Mouse (Mus musculus): ENCODE results near the gene Olfr33. TPM values are rescaled to one million over a fixed set of nuclear protein-coding genes. Genes with fewer than 3 reads are reported as not detected.
A peak's percentile ranks its signal among the peaks of the same experiment; 100 is the strongest.

Gene Olfr33
- polyA plus RNA-seq, 2 experiments, result not detected

- no peaks in the 10 kb centered on the region for H3K27me3 ChIP-seq (ENCODE audit: control insufficient read depth, insufficient read depth, low read length)
- H3K36me3 ChIP-seq (replicated peaks; ENCODE audit: control insufficient read depth, insufficient read depth, low read depth), result no peaks in the 10 kb centered on the region
- H3K27ac ChIP-seq, result no peak overlapping the region
- ATAC-seq (ENCODE audit: insufficient read depth) (no peak), DNase-seq (ENCODE audit: low read depth in 3 of 3, low spot score in 3 of 3) (no peak)
- H3K4me1 ChIP-seq (replicated peaks; ENCODE audit: control insufficient read depth in 2 of 2, insufficient read depth in 2 of 2, low read length in 1 of 2), result no peaks in the 10 kb centered on the region
- H3K4me2 ChIP-seq (ENCODE audit: low read depth), result no peak overlapping the region
- no peaks in the 10 kb centered on the region for H3K9me3 ChIP-seq (ENCODE audit: control insufficient read depth, low read length)
- H3K9ac ChIP-seq (replicated peaks), result no peak overlapping the region
- H3K4me3 ChIP-seq (ENCODE audit: insufficient read depth in 1 of 2, low read depth in 2 of 2, low read length in 2 of 2), result no peak overlapping the region
- TF ChIP-seq EP300 (IDR thresholded peaks at IDR 0.05; ENCODE audit: low read depth) (no peak), CTCF (IDR thresholded peaks at IDR 0.05; ENCODE audit: low read depth) (no peak)
- WGBS (ENCODE audit: insufficient replicate concordance), result 72% methylated on average over 1 of the region's 1 CpGs
Measured at GRCm38 (mm10) chr7:102681916-102682315, 37.0 kb downstream of the Olfr33 start.

- ATAC-seq (ENCODE audit: insufficient read depth), result no peak
Measured at GRCm38 (mm10) chr7:102676225-102676624, 42.6 kb downstream of the Olfr33 start.

GRCm38 (mm10) chr7:102665378-102665777, 53.5 kb downstream of the Olfr33 start:
- Histone ChIP-seq H3K27me3 (ENCODE audit: control insufficient read depth, insufficient read depth, low read length) (no peaks in the 10 kb centered on the region), H3K9me3 (ENCODE audit: control insufficient read depth, low read length) (no peaks in the 10 kb centered on the region), H3K4me3 (ENCODE audit: insufficient read depth in 1 of 2, low read depth in 2 of 2, low read length in 2 of 2) (no peak overlapping the region), H3K4me2 (ENCODE audit: low read depth) (no peak overlapping the region), H3K36me3 (replicated peaks; ENCODE audit: control insufficient read depth, insufficient read depth, low read depth) (no peaks in the 10 kb centered on the region), H3K4me1 (replicated peaks; ENCODE audit: control insufficient read depth in 2 of 2, insufficient read depth in 2 of 2, low read length in 1 of 2) (no peaks in the 10 kb centered on the region), H3K9ac (replicated peaks) (no peak overlapping the region), H3K27ac (no peak overlapping the region)
- 28% methylated on average over 2 of the region's 2 CpGs for WGBS (ENCODE audit: insufficient replicate concordance)
- ATAC-seq (ENCODE audit: insufficient read depth) (no peak), DNase-seq (ENCODE audit: low read depth in 3 of 3, low spot score in 3 of 3) (no peak)
- no peak for TF ChIP-seq EP300 (IDR thresholded peaks at IDR 0.05; ENCODE audit: low read depth)
- TF ChIP-seq CTCF (IDR thresholded peaks at IDR 0.05; ENCODE audit: low read depth), result peak; percentile 31; the same call in 1 of the 2 replicates

More at GRCm38 (mm10) chr7:102676225-102676624, 42.6 kb downstream of the Olfr33 start:
- H3K4me2 ChIP-seq (ENCODE audit: low read depth), result no peak overlapping the region
- no peaks in the 10 kb centered on the region for H3K9me3 ChIP-seq (ENCODE audit: control insufficient read depth, low read length)
- no peaks in the 10 kb centered on the region for H3K36me3 ChIP-seq (replicated peaks; ENCODE audit: control insufficient read depth, insufficient read depth, low read depth)
- no peak overlapping the region for H3K9ac ChIP-seq (replicated peaks)
- H3K4me3 ChIP-seq (ENCODE audit: insufficient read depth in 1 of 2, low read depth in 2 of 2, low read length in 2 of 2), result no peak overlapping the region
- H3K27ac ChIP-seq, result no peak overlapping the region
- 48% methylated on average over 2 of the region's 2 CpGs for WGBS (ENCODE audit: insufficient replicate concordance)
- H3K27me3 ChIP-seq (ENCODE audit: control insufficient read depth, insufficient read depth, low read length), result no peaks in the 10 kb centered on the region
- DNase-seq (ENCODE audit: low read depth in 3 of 3, low spot score in 3 of 3), result no peak
- TF ChIP-seq CTCF (IDR thresholded peaks at IDR 0.05; ENCODE audit: low read depth) (no peak), EP300 (IDR thresholded peaks at IDR 0.05; ENCODE audit: low read depth) (no peak)
- H3K4me1 ChIP-seq (replicated peaks; ENCODE audit: control insufficient read depth in 2 of 2, insufficient read depth in 2 of 2, low read length in 1 of 2), result no peaks in the 10 kb centered on the region

GRCm38 (mm10) chr7:102664599-102664998, 54.3 kb downstream of the Olfr33 start, which contains the start of gene Olfr556:
TSS of gene Olfr556 (plus strand) at chr7:102664899.
- no peaks in the 10 kb centered on the region for H3K9me3 ChIP-seq (ENCODE audit: control insufficient read depth, low read length)
- no peak within 1 kb of the TSS for H3K4me2 ChIP-seq (ENCODE audit: low read depth)
- no peaks in the 10 kb centered on the region for H3K4me1 ChIP-seq (replicated peaks; ENCODE audit: control insufficient read depth in 2 of 2, insufficient read depth in 2 of 2, low read length in 1 of 2)
- no peak within 1 kb of the TSS for H3K4me3 ChIP-seq (ENCODE audit: insufficient read depth in 1 of 2, low read depth in 2 of 2, low read length in 2 of 2)
- no peak for ATAC-seq (ENCODE audit: insufficient read depth)
- H3K27me3 ChIP-seq (ENCODE audit: control insufficient read depth, insufficient read depth, low read length), result no peaks in the 10 kb centered on the region
- no peak within 1 kb of the TSS for H3K27ac ChIP-seq
- DNase-seq (ENCODE audit: low read depth in 3 of 3, low spot score in 3 of 3), result no peak
- 56% methylated on average over 3 of the region's 3 CpGs for WGBS (ENCODE audit: insufficient replicate concordance)
- TF ChIP-seq EP300 (IDR thresholded peaks at IDR 0.05; ENCODE audit: low read depth) (no peak), CTCF (IDR thresholded peaks at IDR 0.05; ENCODE audit: low read depth) (no peak)
- H3K9ac ChIP-seq (replicated peaks), result no peak within 1 kb of the TSS
- no peaks in the 10 kb centered on the region for H3K36me3 ChIP-seq (replicated peaks; ENCODE audit: control insufficient read depth, insufficient read depth, low read depth)

Other genes with a start within 250 kb of the Olfr33 start
Only the 30 nearest of the 32 such genes appear.
- not detected in 2 replicates for gene Olfr543, start 237.4 kb downstream of the Olfr33 start, polyA plus RNA-seq (2012; rRNA removed)
- gene Olfr543, start 237.4 kb downstream of the Olfr33 start, polyA plus RNA-seq (2014; fragmentation: Nextera tagmentation; extraction: Ambion mirVana), result 0.37 and 0.39 TPM in 2 replicates
- not detected in 2 replicates for gene Olfr544, start 230.8 kb downstream of the Olfr33 start, polyA plus RNA-seq (2012; rRNA removed)
- 0.04 and 0.17 TPM in 2 replicates for gene Olfr544, start 230.8 kb downstream of the Olfr33 start, polyA plus RNA-seq (2014; fragmentation: Nextera tagmentation; extraction: Ambion mirVana)
- not detected in 2 replicates for gene Olfr545, start 219.5 kb downstream of the Olfr33 start, polyA plus RNA-seq (2012; rRNA removed)
- gene Olfr545, start 219.5 kb downstream of the Olfr33 start, polyA plus RNA-seq (2014; fragmentation: Nextera tagmentation; extraction: Ambion mirVana), result not detected in 2 replicates
- gene Olfr547, start 184.3 kb downstream of the Olfr33 start, polyA plus RNA-seq (2012; rRNA removed), result not detected in 2 replicates
- not detected in 2 replicates for gene Olfr547, start 184.3 kb downstream of the Olfr33 start, polyA plus RNA-seq (2014; fragmentation: Nextera tagmentation; extraction: Ambion mirVana)
- not detected in 2 replicates for gene Olfr548-ps1, start 178.2 kb downstream of the Olfr33 start, polyA plus RNA-seq (2012; rRNA removed)
- gene Olfr548-ps1, start 178.2 kb downstream of the Olfr33 start, polyA plus RNA-seq (2014; fragmentation: Nextera tagmentation; extraction: Ambion mirVana), result not detected in 2 replicates
- gene Olfr549, start 169.2 kb downstream of the Olfr33 start, polyA plus RNA-seq (2012; rRNA removed), result not detected in 2 replicates
- gene Olfr549, start 169.2 kb downstream of the Olfr33 start, polyA plus RNA-seq (2014; fragmentation: Nextera tagmentation; extraction: Ambion mirVana), result not detected in 2 replicates
- 2.0 and 3.0 TPM in 2 replicates for gene Trim21, start 153.6 kb downstream of the Olfr33 start, polyA plus RNA-seq (2012; rRNA removed)
- gene Trim21, start 153.6 kb downstream of the Olfr33 start, polyA plus RNA-seq (2014; fragmentation: Nextera tagmentation; extraction: Ambion mirVana), result 0.45 and 0.58 TPM in 2 replicates
- gene Olfr550, start 147.6 kb downstream of the Olfr33 start, polyA plus RNA-seq (2012; rRNA removed), result not detected in 2 replicates
- gene Olfr550, start 147.6 kb downstream of the Olfr33 start, polyA plus RNA-seq (2014; fragmentation: Nextera tagmentation; extraction: Ambion mirVana), result not detected in 2 replicates
- gene Olfr551, start 127.2 kb downstream of the Olfr33 start, polyA plus RNA-seq (2012; rRNA removed), result not detected in 2 replicates
- not detected in 2 replicates for gene Olfr551, start 127.2 kb downstream of the Olfr33 start, polyA plus RNA-seq (2014; fragmentation: Nextera tagmentation; extraction: Ambion mirVana)
- not detected in 2 replicates for gene Olfr552, start 121.3 kb downstream of the Olfr33 start, polyA plus RNA-seq (2012; rRNA removed)
- not detected in 2 replicates for gene Olfr552, start 121.3 kb downstream of the Olfr33 start, polyA plus RNA-seq (2014; fragmentation: Nextera tagmentation; extraction: Ambion mirVana)
- gene Olfr553, start 100.9 kb downstream of the Olfr33 start, polyA plus RNA-seq (2012; rRNA removed), result not detected in 2 replicates
- not detected in 2 replicates for gene Olfr553, start 100.9 kb downstream of the Olfr33 start, polyA plus RNA-seq (2014; fragmentation: Nextera tagmentation; extraction: Ambion mirVana)
- gene Olfr554, start 80.6 kb downstream of the Olfr33 start, polyA plus RNA-seq (2012; rRNA removed), result not detected in 2 replicates
- gene Olfr554, start 80.6 kb downstream of the Olfr33 start, polyA plus RNA-seq (2014; fragmentation: Nextera tagmentation; extraction: Ambion mirVana), result not detected in 2 replicates
- gene Olfr555, start 60.2 kb downstream of the Olfr33 start, polyA plus RNA-seq (2012; rRNA removed), result not detected in 2 replicates
- gene Olfr555, start 60.2 kb downstream of the Olfr33 start, polyA plus RNA-seq (2014; fragmentation: Nextera tagmentation; extraction: Ambion mirVana), result not detected in 2 replicates
- not detected in 2 replicates for gene Olfr556, start 54.2 kb downstream of the Olfr33 start, polyA plus RNA-seq (2012; rRNA removed)
- not detected in 2 replicates for gene Olfr556, start 54.2 kb downstream of the Olfr33 start, polyA plus RNA-seq (2014; fragmentation: Nextera tagmentation; extraction: Ambion mirVana)
- 1.8 and 2.3 TPM in 2 replicates for gene Trim68, start 31.7 kb downstream of the Olfr33 start, polyA plus RNA-seq (2012; rRNA removed)
- gene Trim68, start 31.7 kb downstream of the Olfr33 start, polyA plus RNA-seq (2014; fragmentation: Nextera tagmentation; extraction: Ambion mirVana), result 0.86 and 1.3 TPM in 2 replicates
- gene Olfr557, start 23.2 kb downstream of the Olfr33 start, polyA plus RNA-seq (2012; rRNA removed), result not detected in 2 replicates
- gene Olfr557, start 23.2 kb downstream of the Olfr33 start, polyA plus RNA-seq (2014; fragmentation: Nextera tagmentation; extraction: Ambion mirVana), result not detected in 2 replicates
- not detected in 2 replicates for gene Olfr558, start 16.9 kb downstream of the Olfr33 start, polyA plus RNA-seq (2012; rRNA removed)
- gene Olfr558, start 16.9 kb downstream of the Olfr33 start, polyA plus RNA-seq (2014; fragmentation: Nextera tagmentation; extraction: Ambion mirVana), result not detected in 2 replicates
- not detected in 2 replicates for gene Olfr559, start 8.4 kb upstream of the Olfr33 start, polyA plus RNA-seq (2012; rRNA removed)
- gene Olfr559, start 8.4 kb upstream of the Olfr33 start, polyA plus RNA-seq (2014; fragmentation: Nextera tagmentation; extraction: Ambion mirVana), result not detected in 2 replicates
- gene Olfr560, start 40.3 kb upstream of the Olfr33 start, polyA plus RNA-seq (2012; rRNA removed), result not detected in 2 replicates
- gene Olfr560, start 40.3 kb upstream of the Olfr33 start, polyA plus RNA-seq (2014; fragmentation: Nextera tagmentation; extraction: Ambion mirVana), result not detected in 2 replicates
- 0.02 TPM in 2 replicates for gene Olfr78, start 40.4 kb upstream of the Olfr33 start, polyA plus RNA-seq (2012; rRNA removed)
- gene Olfr78, start 40.4 kb upstream of the Olfr33 start, polyA plus RNA-seq (2014; fragmentation: Nextera tagmentation; extraction: Ambion mirVana), result not detected in 2 replicates
- gene Olfr561, start 52.2 kb upstream of the Olfr33 start, polyA plus RNA-seq (2012; rRNA removed), result not detected in 2 replicates
- gene Olfr561, start 52.2 kb upstream of the Olfr33 start, polyA plus RNA-seq (2014; fragmentation: Nextera tagmentation; extraction: Ambion mirVana), result not detected in 2 replicates
- not detected in 2 replicates for gene Olfr564, start 84.4 kb upstream of the Olfr33 start, polyA plus RNA-seq (2012; rRNA removed)
- gene Olfr564, start 84.4 kb upstream of the Olfr33 start, polyA plus RNA-seq (2014; fragmentation: Nextera tagmentation; extraction: Ambion mirVana), result not detected in 2 replicates
- not detected in 2 replicates for gene Olfr566, start 139.7 kb upstream of the Olfr33 start, polyA plus RNA-seq (2012; rRNA removed)
- gene Olfr566, start 139.7 kb upstream of the Olfr33 start, polyA plus RNA-seq (2014; fragmentation: Nextera tagmentation; extraction: Ambion mirVana), result not detected in 2 replicates
- not detected in 2 replicates for gene Olfr568, start 158.1 kb upstream of the Olfr33 start, polyA plus RNA-seq (2012; rRNA removed)
- not detected in 2 replicates for gene Olfr568, start 158.1 kb upstream of the Olfr33 start, polyA plus RNA-seq (2014; fragmentation: Nextera tagmentation; extraction: Ambion mirVana)
- gene Olfr569, start 171.8 kb upstream of the Olfr33 start, polyA plus RNA-seq (2012; rRNA removed), result not detected in 2 replicates
- gene Olfr569, start 171.8 kb upstream of the Olfr33 start, polyA plus RNA-seq (2014; fragmentation: Nextera tagmentation; extraction: Ambion mirVana), result not detected in 2 replicates
- not detected in 2 replicates for gene Olfr570, start 175.5 kb upstream of the Olfr33 start, polyA plus RNA-seq (2012; rRNA removed)
- gene Olfr570, start 175.5 kb upstream of the Olfr33 start, polyA plus RNA-seq (2014; fragmentation: Nextera tagmentation; extraction: Ambion mirVana), result not detected in 2 replicates
- gene Olfr571, start 198.5 kb upstream of the Olfr33 start, polyA plus RNA-seq (2012; rRNA removed), result not detected in 2 replicates
- not detected in 2 replicates for gene Olfr571, start 198.5 kb upstream of the Olfr33 start, polyA plus RNA-seq (2014; fragmentation: Nextera tagmentation; extraction: Ambion mirVana)
- not detected in 2 replicates for gene Olfr572, start 205.3 kb upstream of the Olfr33 start, polyA plus RNA-seq (2012; rRNA removed)
- not detected in 2 replicates for gene Olfr572, start 205.3 kb upstream of the Olfr33 start, polyA plus RNA-seq (2014; fragmentation: Nextera tagmentation; extraction: Ambion mirVana)
- gene Olfr573-ps1, start 223.5 kb upstream of the Olfr33 start, polyA plus RNA-seq (2012; rRNA removed), result not detected in 2 replicates
- not detected in 2 replicates for gene Olfr573-ps1, start 223.5 kb upstream of the Olfr33 start, polyA plus RNA-seq (2014; fragmentation: Nextera tagmentation; extraction: Ambion mirVana)
- not detected in 2 replicates for gene Olfr574, start 229.4 kb upstream of the Olfr33 start, polyA plus RNA-seq (2012; rRNA removed)
- not detected in 2 replicates for gene Olfr574, start 229.4 kb upstream of the Olfr33 start, polyA plus RNA-seq (2014; fragmentation: Nextera tagmentation; extraction: Ambion mirVana)

All from liver, embryonic 14.5 days (tissue).